Mouse (Mus musculus) liver, embryonic 14.5 days (tissue): ENCODE measurements at regions not wholly inside any gene's neighbourhood (a gene's known extent, or its start where the extent isn't known, plus 50 kb on each side); places are given as distances from the start of the nearest gene placed in this dataset.
A peak's percentile ranks its signal among the peaks of the same experiment; 100 is the strongest.

ENCODE experiments used
- ATAC-seq: fragments of 200-750 bp; cut with Nextera tagmentation; 2 replicates; pipeline ENCODE4 v1.8.0; 2017; ENCODE audit warnings: moderate number of reproducible peaks, mild to moderate bottlenecking, moderate library complexity; ENCODE audit not compliant: insufficient read depth
- DNase-seq, 3 experiments: peaks; one replicate each; pipeline ENCODE4 v3.0.0-alpha.2; 2012 to 2013; ENCODE audit warnings: low read depth in 3 of 3, low spot score in 3 of 3
- H3K27ac ChIP-seq: fragments of 300-500 bp; sonication (generic); 2 replicates; pipeline ENCODE4 v1.5.1; 2014; ENCODE audit warnings: moderate library complexity, mild to moderate bottlenecking, control low read depth, inconsistent platforms
- H3K27me3 ChIP-seq: fragments of 300-500 bp; sonication (generic); 2 replicates; pipeline ENCODE4 v1.6.1; 2014; ENCODE audit warnings: mild to moderate bottlenecking, low read length, moderate library complexity; ENCODE audit not compliant: control insufficient read depth, insufficient read depth
- H3K36me3 ChIP-seq: fragments of 300-500 bp; sonication (generic); replicated peaks from 2 replicates; pipeline ENCODE4 v1.6.1; 2014; ENCODE audit warnings: low read depth; ENCODE audit not compliant: control insufficient read depth, insufficient read depth
- H3K4me1 ChIP-seq, 2 experiments: fragments of 200-500 bp in 1 of 2; fragments of 300-500 bp in 1 of 2; sonication (generic) in 1 of 2; replicated peaks; 2 replicates each; pipeline ENCODE4 v1.6.1; 2012 to 2014; ENCODE audit warnings: antibody characterized with exemption in 1 of 2, inconsistent platforms in 1 of 2, low read length in 1 of 2; ENCODE audit not compliant: control insufficient read depth in 2 of 2, insufficient read depth in 2 of 2
- H3K4me2 ChIP-seq: fragments of 300-500 bp; sonication (generic); 2 replicates; pipeline ENCODE4 v1.6.1; 2014; ENCODE audit warnings: low read depth, mild to moderate bottlenecking, control low read depth, moderate library complexity
- H3K4me3 ChIP-seq, 2 experiments: fragments of 200-500 bp in 1 of 2; fragments of 300-500 bp in 1 of 2; sonication (generic) in 1 of 2; 2 replicates each; pipeline ENCODE4 v1.5.1; 2012 to 2014; ENCODE audit warnings: low read depth in 2 of 2, low read length in 2 of 2, mild to moderate bottlenecking in 2 of 2, control low read depth in 1 of 2, inconsistent platforms in 1 of 2, moderate library complexity in 1 of 2; ENCODE audit not compliant: insufficient read depth in 1 of 2
- H3K9ac ChIP-seq: fragments of 300-500 bp; sonication (generic); replicated peaks from 2 replicates; pipeline ENCODE4 v1.6.1; 2014; ENCODE audit warnings: mild to moderate bottlenecking, control low read depth, moderate library complexity
- H3K9me3 ChIP-seq: fragments of 300-500 bp; sonication (generic); 2 replicates; pipeline ENCODE4 v1.6.1; 2016; ENCODE audit warnings: low read length, mixed read lengths; ENCODE audit not compliant: control insufficient read depth
- CTCF ChIP-seq: IDR thresholded peaks from 2 replicates; pipeline ENCODE4 v1.5.1; 2016; ENCODE audit warnings: antibody characterized with exemption, low read depth, control low read depth
- EP300 ChIP-seq: IDR thresholded peaks from 2 replicates; pipeline ENCODE4 v1.6.1; 2016; ENCODE audit warnings: antibody characterized with exemption, low read depth
- WGBS: fragments of 180-500 bp; shearing (Covaris S2); extraction: QIAGEN DNeasy Blood & Tissue Kit; methylation state at CpG from one replicate; pipeline ENCODE4 v1.1.7; 2014; ENCODE audit not compliant: insufficient replicate concordance; 5-methylcytosine and 5-hydroxymethylcytosine counted together

- Histone ChIP-seq H3K9ac (no peak overlapping the region), H3K4me3 (no peak overlapping the region), H3K4me2 (no peak overlapping the region), H3K9me3 (no peaks in the 10 kb centered on the region), H3K27ac (no peak overlapping the region), H3K4me1 (peaks cover 0 to 4% of the 10 kb centered on the region in 2 experiments; a peak in 2 of 4 replicates), H3K36me3 (no peaks in the 10 kb centered on the region), H3K27me3 (no peaks in the 10 kb centered on the region)
- no peak for ATAC-seq
- 50% methylated on average over 1 of the region's 1 CpGs for WGBS
- no peak for TF ChIP-seq EP300
- no peak for TF ChIP-seq CTCF
- DNase-seq = no peak
Observed at GRCm38 (mm10) chrX:19220785-19221496, 260.2 kb downstream of the Tex13c3 start.

GRCm38 (mm10) chrX:19219727-19220126, 261.4 kb downstream of the Tex13c3 start:
- H3K27ac ChIP-seq = no peak overlapping the region
- DNase-seq (peak; percentile 55 to 59 (median 57)), ATAC-seq (peak; percentile 95)
- H3K27me3 ChIP-seq = no peaks in the 10 kb centered on the region
- no peak overlapping the region for H3K4me3 ChIP-seq
- H3K9me3 ChIP-seq = no peaks in the 10 kb centered on the region
- TF ChIP-seq CTCF = no peak
- TF ChIP-seq EP300 = peak; percentile 85
- H3K4me2 ChIP-seq = no peak overlapping the region
- H3K36me3 ChIP-seq = no peaks in the 10 kb centered on the region
- H3K9ac ChIP-seq = no peak overlapping the region
- 21% methylated on average over 2 of the region's 2 CpGs for WGBS
- peaks cover 0 to 4% of the 10 kb centered on the region in 2 experiments; a peak in 2 of 4 replicates for H3K4me1 ChIP-seq

- peaks cover 0 to 4% of the 10 kb centered on the region in 2 experiments; a peak in 2 of 4 replicates for H3K4me1 ChIP-seq
- ATAC-seq (peak; percentile 15; the same call in 1 of the 2 replicates), DNase-seq (no peak)
- no peaks in the 10 kb centered on the region for H3K36me3 ChIP-seq
- H3K4me3 ChIP-seq = no peak overlapping the region
- no peak for TF ChIP-seq CTCF
- no peak for TF ChIP-seq EP300
- H3K27me3 ChIP-seq = no peaks in the 10 kb centered on the region
- 67% methylated on average over 2 of the region's 2 CpGs for WGBS
- H3K9ac ChIP-seq = no peak overlapping the region
- H3K27ac ChIP-seq = no peak overlapping the region
- no peak overlapping the region for H3K4me2 ChIP-seq
- no peaks in the 10 kb centered on the region for H3K9me3 ChIP-seq
Observed at GRCm38 (mm10) chrX:19219301-19219700, 261.8 kb downstream of the Tex13c3 start.

- no peak for DNase-seq
- no peaks in the 10 kb centered on the region for H3K9me3 ChIP-seq
- ATAC-seq = no peak
- no peaks in the 10 kb centered on the region for H3K27me3 ChIP-seq
- no peaks in the 10 kb centered on the region for H3K36me3 ChIP-seq
- WGBS = 13% methylated on average over 1 of the region's 1 CpGs
- no peak overlapping the region for H3K4me2 ChIP-seq
- H3K27ac ChIP-seq = no peak overlapping the region
- H3K4me3 ChIP-seq = no peak overlapping the region
- no peak overlapping the region for H3K9ac ChIP-seq
- no peaks in the 10 kb centered on the region for H3K4me1 ChIP-seq
- TF ChIP-seq EP300 (no peak), CTCF (no peak)
Observed at GRCm38 (mm10) chrX:19206420-19206819, 274.7 kb downstream of the Tex13c3 start.

GRCm38 (mm10) chrX:19202542-19202941, 278.6 kb downstream of the Tex13c3 start:
- Histone ChIP-seq H3K27ac (no peak overlapping the region), H3K9ac (no peak overlapping the region), H3K4me2 (no peak overlapping the region), H3K4me1 (no peaks in the 10 kb centered on the region), H3K9me3 (no peaks in the 10 kb centered on the region), H3K27me3 (no peaks in the 10 kb centered on the region), H3K4me3 (no peak overlapping the region), H3K36me3 (no peaks in the 10 kb centered on the region)
- no peak for TF ChIP-seq CTCF
- TF ChIP-seq EP300 = no peak
- ATAC-seq (no peak), DNase-seq (no peak)
- WGBS = 64% methylated on average over 1 of the region's 1 CpGs
